Mouse (Mus musculus) brain, embryonic 14.5 days (tissue): Measurements from ENCODE around the gene Btbd35f6.
"Not testable (repeated sequence)": the region's sequence is repeated elsewhere in the genome, so short reads cannot be mapped to it uniquely, and the experiment has no call there.

Experiments used
- CTCF ChIP-seq: fragments of 200-500 bp; IDR thresholded peaks from 2 replicates; pipeline ENCODE4 v1.5.1; 2012; ENCODE audit warnings: inconsistent platforms, mild to moderate bottlenecking, moderate library complexity, borderline replicate concordance; ENCODE audit not compliant: insufficient read depth, insufficient read length; ENCODE audit errors: extremely low read depth
- POLR2A ChIP-seq: fragments of 200-500 bp; IDR thresholded peaks from 2 replicates; pipeline ENCODE4 v1.6.1; 2012; ENCODE audit warnings: mild to moderate bottlenecking, inconsistent platforms, borderline replicate concordance; ENCODE audit not compliant: poor library complexity, insufficient read depth, insufficient read length, severe bottlenecking; ENCODE audit errors: extremely low read depth

- TF ChIP-seq CTCF, POLR2A: not testable (repeated sequence)
Observed at GRCm38 (mm10) chrX:33928225-33928624, 28.1 kb downstream of the Btbd35f6 start.
